Mouse (Mus musculus): ENCODE data around the gene Smarcc1.
"Not testable (repeated sequence)": the region's sequence is repeated elsewhere in the genome, so short reads cannot be mapped to it uniquely, and the experiment has no call there.

Gene Smarcc1

DNA sequence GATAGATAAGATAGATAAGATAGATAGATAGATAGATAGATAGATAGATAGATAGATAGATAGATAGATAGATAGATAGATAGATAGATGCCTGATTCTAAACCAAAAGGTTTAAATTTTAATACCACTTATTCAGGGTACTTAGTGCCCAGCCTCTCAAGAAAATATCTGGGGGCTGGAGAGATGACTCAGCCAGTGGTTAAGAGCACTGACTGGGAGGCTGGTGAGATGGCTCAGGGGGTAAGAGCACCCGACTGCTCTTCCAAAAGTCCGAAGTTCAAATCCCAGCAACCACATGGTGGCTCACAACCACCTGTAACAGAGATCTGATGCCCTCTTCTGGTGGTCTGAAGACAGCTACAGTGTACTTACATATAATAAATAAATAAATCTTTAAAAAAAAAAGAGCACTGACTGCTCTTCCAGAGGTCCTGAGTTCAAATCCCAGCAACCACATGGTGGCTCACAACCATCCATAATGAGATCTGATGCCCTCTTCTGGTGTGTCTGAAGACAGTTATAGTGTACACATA is 6.6 kb downstream of the Smarcc1 start:
- in situ Hi-C loops (cut with MboI; ENCODE audit: low pct_unique_long_range_greater_than_20kb in 1 of 2, low sequenced_read_pairs in 2 of 2, unreplicated experiment in 1 of 2) = not testable (repeated sequence)

DNA sequence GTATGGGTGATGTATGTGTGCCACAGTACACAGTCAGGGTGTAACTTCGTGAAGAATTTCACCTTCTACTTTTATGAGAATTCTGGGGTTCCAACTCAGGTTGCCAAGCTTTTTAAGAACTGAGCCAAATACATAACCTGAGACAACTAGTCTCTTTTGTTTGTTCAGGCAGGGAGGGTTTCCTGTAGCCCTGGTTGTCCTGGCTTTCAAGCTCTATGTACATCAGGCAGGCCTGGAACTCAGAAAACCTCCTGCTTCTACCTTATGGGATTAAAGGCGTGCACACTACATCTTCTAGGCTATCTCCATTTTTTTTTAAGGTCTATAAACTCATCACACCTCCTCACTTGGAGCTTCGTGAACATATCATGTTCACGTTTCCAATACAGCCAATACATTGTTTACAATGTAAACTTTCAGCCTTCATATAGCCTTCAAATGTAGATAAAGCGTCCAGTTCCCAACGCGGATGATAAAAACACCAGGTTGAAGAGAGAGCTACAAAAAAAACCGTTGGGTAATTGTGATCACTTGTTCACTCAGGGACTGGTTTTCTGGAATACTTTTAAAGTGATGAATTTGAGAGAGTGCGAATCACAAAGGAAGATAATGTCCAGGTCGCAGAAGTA is 13.5 kb downstream of the Smarcc1 start:
- in situ Hi-C loops (cut with MboI; ENCODE audit: low pct_unique_long_range_greater_than_20kb in 1 of 2, low sequenced_read_pairs in 2 of 2, unreplicated experiment in 1 of 2) = no loop called here

GRCm38 (mm10) chr9:110131525-110132197 is 14.2 kb downstream of the Smarcc1 start:
- in situ Hi-C loops (cut with MboI; ENCODE audit: low pct_unique_long_range_greater_than_20kb in 1 of 2, low sequenced_read_pairs in 2 of 2, unreplicated experiment in 1 of 2) = no loop called here

GRCm38 (mm10) chr9:110132201-110132605 is 14.7 kb downstream of the Smarcc1 start:
- in situ Hi-C loops (cut with MboI; ENCODE audit: low pct_unique_long_range_greater_than_20kb in 1 of 2, low sequenced_read_pairs in 2 of 2, unreplicated experiment in 1 of 2) = no loop called here

DNA sequence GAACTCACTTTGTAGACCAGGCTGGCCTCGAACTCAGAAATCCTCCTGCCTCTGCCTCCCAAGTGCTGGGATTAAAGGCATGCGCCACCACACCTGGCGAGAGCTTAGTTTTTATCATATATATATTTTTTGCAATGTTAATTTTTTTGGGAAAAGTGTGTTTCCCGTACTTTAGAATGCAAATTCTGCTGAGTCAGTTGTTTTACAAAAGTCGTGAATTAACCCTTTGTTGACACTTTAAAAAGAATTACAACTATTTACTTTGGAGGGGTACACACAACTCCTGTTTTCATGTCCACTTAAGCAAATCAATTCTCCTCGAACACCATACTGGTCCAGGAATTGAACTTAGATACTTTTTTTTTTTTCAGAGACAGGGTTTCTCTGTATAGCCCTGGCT is 15.4 kb downstream of the Smarcc1 start:
- in situ Hi-C loops (cut with MboI; ENCODE audit: low pct_unique_long_range_greater_than_20kb in 1 of 2, low sequenced_read_pairs in 2 of 2, unreplicated experiment in 1 of 2) = no loop called here

DNA sequence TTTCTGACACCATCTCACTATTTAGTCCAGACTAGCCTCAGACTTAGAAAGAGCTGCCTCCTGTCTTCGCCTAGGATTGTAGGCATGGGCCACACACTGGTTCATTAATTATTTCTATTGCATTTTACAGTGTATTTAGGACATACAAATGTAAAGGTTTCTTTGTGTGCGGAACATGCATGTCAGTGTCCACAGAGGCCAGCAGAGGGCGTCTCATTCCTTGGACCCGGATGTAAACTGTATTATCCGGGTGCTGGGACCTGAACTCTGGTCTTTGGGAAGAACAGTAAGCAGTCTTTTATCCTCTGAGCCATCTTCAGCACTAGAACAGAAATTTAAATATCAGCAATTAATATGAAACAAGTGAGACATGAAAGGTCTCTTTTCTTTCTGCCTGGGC is 16.7 kb downstream of the Smarcc1 start:
- in situ Hi-C loops (cut with MboI; ENCODE audit: low pct_unique_long_range_greater_than_20kb in 1 of 2, low sequenced_read_pairs in 2 of 2, unreplicated experiment in 1 of 2) = no loop called here

GRCm38 (mm10) chr9:110139119-110139518 is 21.6 kb downstream of the Smarcc1 start:
- in situ Hi-C loops (cut with MboI; ENCODE audit: low pct_unique_long_range_greater_than_20kb in 1 of 2, low sequenced_read_pairs in 2 of 2, unreplicated experiment in 1 of 2) = no loop called here

- in situ Hi-C loops (cut with MboI; ENCODE audit: low pct_unique_long_range_greater_than_20kb in 1 of 2, low sequenced_read_pairs in 2 of 2, unreplicated experiment in 1 of 2) = no loop called here
These were observed 24.6 kb downstream of the Smarcc1 start for GRCm38 (mm10) chr9:110142097-110142496.

DNA sequence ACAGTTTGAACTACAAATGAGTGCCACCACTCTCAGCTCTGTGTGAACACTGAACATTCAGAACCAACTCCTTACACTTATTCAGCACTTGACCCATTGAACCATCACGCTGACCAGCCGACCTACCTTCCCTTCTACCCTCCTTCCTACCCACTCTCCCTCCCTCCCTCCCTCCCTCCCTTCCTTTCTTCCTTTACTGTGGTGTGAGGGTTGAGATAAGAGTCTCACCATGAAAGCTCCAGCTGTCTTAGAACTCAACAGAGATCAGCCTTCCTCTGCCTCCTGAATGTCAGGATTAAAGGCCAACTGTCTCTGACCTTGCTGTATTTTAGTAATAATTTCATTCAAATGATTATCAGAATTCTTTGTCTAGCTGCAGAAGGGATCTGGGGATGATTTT is 31.1 kb downstream of the Smarcc1 start:
- in situ Hi-C loops (cut with MboI; ENCODE audit: low pct_unique_long_range_greater_than_20kb in 1 of 2, low sequenced_read_pairs in 2 of 2, unreplicated experiment in 1 of 2) = no loop called here

- in situ Hi-C loops (cut with MboI; ENCODE audit: low pct_unique_long_range_greater_than_20kb in 1 of 2, low sequenced_read_pairs in 2 of 2, unreplicated experiment in 1 of 2) = no loop called here
These were observed 41.5 kb downstream of the Smarcc1 start for GRCm38 (mm10) chr9:110159036-110159435.

- in situ Hi-C loops (cut with MboI; ENCODE audit: low pct_unique_long_range_greater_than_20kb in 1 of 2, low sequenced_read_pairs in 2 of 2, unreplicated experiment in 1 of 2) = not testable (repeated sequence)
These were observed 43.0 kb downstream of the Smarcc1 start for GRCm38 (mm10) chr9:110160486-110160885.

- in situ Hi-C loops (cut with MboI; ENCODE audit: low pct_unique_long_range_greater_than_20kb in 1 of 2, low sequenced_read_pairs in 2 of 2, unreplicated experiment in 1 of 2) = no loop called here
These were observed 44.9 kb downstream of the Smarcc1 start for GRCm38 (mm10) chr9:110162441-110162840.

DNA sequence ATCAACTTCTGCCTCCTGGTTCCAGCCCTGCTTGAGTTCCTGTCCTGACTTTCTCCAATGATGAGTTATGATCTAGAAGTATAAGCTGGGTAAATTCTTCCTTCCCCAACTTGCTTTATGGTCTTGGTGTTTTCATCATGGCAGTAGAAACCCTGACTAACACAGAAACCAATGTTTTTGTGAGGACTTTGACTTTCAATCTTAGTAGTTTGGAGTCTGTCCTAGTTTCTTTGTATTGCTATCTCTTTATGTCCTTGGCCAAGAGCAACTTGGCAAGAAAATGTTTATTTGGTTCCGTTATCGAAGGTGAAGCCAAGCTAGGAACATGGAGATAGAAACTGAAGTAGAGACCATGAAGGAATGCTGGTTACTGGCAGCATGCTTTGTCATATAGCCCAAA is 45.6 kb downstream of the Smarcc1 start:
- in situ Hi-C loops (cut with MboI; ENCODE audit: low pct_unique_long_range_greater_than_20kb in 1 of 2, low sequenced_read_pairs in 2 of 2, unreplicated experiment in 1 of 2) = no loop called here

DNA sequence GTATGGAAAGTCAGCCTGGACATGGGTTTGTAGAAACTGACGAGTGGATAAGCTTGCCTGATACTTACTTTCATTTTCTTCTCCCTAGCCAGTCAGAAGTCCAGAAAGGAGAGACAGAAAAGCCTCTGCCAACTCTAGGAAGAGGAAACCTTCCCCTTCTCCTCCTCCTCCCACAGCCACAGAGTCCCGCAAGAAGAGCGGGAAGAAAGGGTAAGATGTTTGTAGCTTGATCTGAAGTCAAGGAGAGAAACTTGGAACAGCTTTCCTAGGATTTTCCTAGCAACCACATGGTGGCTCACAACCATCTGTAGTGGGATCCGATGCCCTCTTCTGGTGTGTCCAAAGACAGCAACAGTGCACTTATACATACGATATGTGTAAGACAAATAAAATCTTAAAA is 53.4 kb downstream of the Smarcc1 start:
- in situ Hi-C loops (cut with MboI; ENCODE audit: low pct_unique_long_range_greater_than_20kb in 1 of 2, low sequenced_read_pairs in 2 of 2, unreplicated experiment in 1 of 2) = no loop called here

DNA sequence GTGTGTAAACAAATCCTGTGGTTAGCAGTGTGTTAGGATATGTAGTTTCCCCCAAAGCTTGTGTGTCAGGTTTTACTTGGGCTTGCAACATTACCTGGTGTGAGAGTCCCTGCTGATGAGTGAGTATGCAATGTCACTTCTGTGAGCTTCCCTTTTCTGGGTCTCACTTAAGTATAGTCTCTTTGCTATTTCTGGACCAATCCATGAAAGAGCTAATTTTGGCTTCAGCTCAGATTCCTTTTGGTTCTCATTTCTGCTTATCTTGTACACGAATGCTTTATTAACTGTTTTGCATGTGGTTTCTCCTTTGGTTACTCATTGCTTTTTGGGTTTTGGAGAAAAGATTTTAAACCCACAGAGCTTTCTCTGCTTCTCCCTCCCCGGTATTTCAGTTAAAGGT is 82.4 kb downstream of the Smarcc1 start:
- in situ Hi-C loops (cut with MboI; ENCODE audit: low pct_unique_long_range_greater_than_20kb in 1 of 2, low sequenced_read_pairs in 2 of 2, unreplicated experiment in 1 of 2) = no loop called here

- in situ Hi-C loops (cut with MboI; ENCODE audit: low pct_unique_long_range_greater_than_20kb in 1 of 2, low sequenced_read_pairs in 2 of 2, unreplicated experiment in 1 of 2) = no loop called here
These were observed 88.3 kb downstream of the Smarcc1 start for GRCm38 (mm10) chr9:110205526-110206404.

DNA sequence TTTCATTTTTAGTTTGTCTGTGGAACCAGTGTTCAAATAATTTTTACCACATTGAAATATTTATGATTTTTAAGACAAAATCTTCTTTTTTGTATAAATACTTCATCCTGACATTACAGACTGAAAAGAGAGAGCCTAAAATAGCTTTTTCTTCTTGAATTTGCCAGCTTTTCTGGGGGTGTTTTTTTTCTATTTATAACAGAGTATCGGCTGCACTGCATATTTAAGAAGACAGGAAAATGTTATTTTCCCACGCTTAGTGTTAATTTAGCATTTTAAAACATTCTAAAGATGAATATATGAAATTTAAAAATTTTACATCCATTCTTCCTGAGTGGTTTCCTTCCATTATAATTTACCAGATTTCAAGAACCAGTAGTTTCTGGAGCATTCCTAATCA is 88.9 kb downstream of the Smarcc1 start:
- in situ Hi-C loops (cut with MboI; ENCODE audit: low pct_unique_long_range_greater_than_20kb in 1 of 2, low sequenced_read_pairs in 2 of 2, unreplicated experiment in 1 of 2) = no loop called here

DNA sequence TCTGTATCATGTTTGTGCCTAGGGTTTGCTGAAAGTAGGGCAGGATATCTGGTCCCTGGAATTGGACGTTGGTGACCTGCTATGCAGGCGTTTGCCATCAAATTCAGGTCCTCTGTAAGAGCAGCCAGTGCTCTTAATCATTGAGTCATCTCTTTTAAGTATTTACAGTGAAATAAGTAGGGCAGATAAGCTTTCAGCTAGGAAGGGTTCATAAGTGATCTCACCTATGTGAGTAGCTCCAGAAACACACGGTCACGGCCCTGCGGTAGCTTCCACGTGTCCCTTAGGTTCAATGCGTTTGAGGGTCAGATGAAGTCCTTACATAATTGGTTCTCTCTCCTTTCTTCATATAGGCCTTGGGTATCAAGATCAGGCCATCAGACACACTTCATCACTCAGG is 90.8 kb downstream of the Smarcc1 start:
- in situ Hi-C loops (cut with MboI; ENCODE audit: low pct_unique_long_range_greater_than_20kb in 1 of 2, low sequenced_read_pairs in 2 of 2, unreplicated experiment in 1 of 2) = no loop called here

DNA sequence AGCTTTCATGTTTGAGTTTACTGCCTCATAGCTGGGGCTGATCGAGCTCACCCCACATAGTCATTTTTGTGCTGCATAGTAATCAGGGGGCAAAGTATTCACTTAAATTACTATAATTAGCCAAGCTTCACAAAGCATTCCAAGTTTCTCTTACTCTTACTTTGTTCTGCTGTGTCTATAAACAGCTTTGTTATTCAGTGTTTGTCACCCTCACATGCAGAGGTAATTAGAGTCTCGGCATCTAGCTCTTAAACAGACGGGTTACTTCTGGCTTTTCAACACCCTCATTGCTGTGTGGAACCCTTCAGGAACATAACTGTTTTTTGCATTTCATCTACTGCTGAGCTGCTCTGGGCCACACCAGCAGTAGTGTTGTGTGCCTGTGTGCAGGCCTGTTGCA is 91.5 kb downstream of the Smarcc1 start:
- in situ Hi-C loops (cut with MboI; ENCODE audit: low pct_unique_long_range_greater_than_20kb in 1 of 2, low sequenced_read_pairs in 2 of 2, unreplicated experiment in 1 of 2) = no loop called here
